Mouse (Mus musculus): ENCODE results near the gene Tubgcp5. TPM values are rescaled to one million over a fixed set of nuclear protein-coding genes. Genes with fewer than 3 reads are reported as not detected.

The Tubgcp5 gene
- total and polyA plus RNA-seq, 3 experiments = 13.7 to 14.9 TPM; not detected in 1

- Histone ChIP-seq H3K27me3 (ENCODE audit: control insufficient read depth in 1 of 2, insufficient read depth in 2 of 2, low read length in 2 of 2) (no peaks in the 10 kb centered on the region), H3K36me3 (ENCODE audit: control insufficient read depth in 1 of 2, insufficient read depth in 2 of 2, low read length in 2 of 2) (peaks cover 0 to 16% of the 10 kb centered on the region in 2 experiments; a peak in 3 of 4 replicates), H3K9me3 (replicated peaks; ENCODE audit: insufficient read depth, low read length) (no peaks in the 10 kb centered on the region), H3K4me1 (ENCODE audit: control insufficient read depth in 1 of 2, insufficient read depth in 2 of 2, low read length in 2 of 2) (no peaks in the 10 kb centered on the region), H3K27ac (ENCODE audit: control insufficient read depth, low read depth, low read length) (no peak overlapping the region), H3K79me2 (ENCODE audit: control insufficient read depth, insufficient read depth, low read length, poor library complexity) (no peaks in the 10 kb centered on the region), H3K4me3 (ENCODE audit: control insufficient read depth in 1 of 2, insufficient read depth in 1 of 2, low read depth in 2 of 2, low read length in 2 of 2) (no peak overlapping the region), H3K9ac (ENCODE audit: control insufficient read depth, low read depth, low read length, poor library complexity, severe bottlenecking) (no peak overlapping the region)
- TF ChIP-seq SIN3A (IDR thresholded peaks at IDR 0.05; ENCODE audit: low read length) (no peak), POLR2AphosphoS2 (IDR thresholded peaks at IDR 0.05; ENCODE audit: low read length) (no peak), NELFE (IDR thresholded peaks at IDR 0.05; ENCODE audit: low read depth, low read length) (no peak), GABPA (IDR thresholded peaks at IDR 0.05; ENCODE audit: low read depth, low read length) (no peak), EP300 (IDR thresholded peaks at IDR 0.05; ENCODE audit: low read depth in 1 of 2, low read length in 2 of 2) (no peak), USF1 (IDR thresholded peaks at IDR 0.05; ENCODE audit: low read depth, low read length) (no peak), CTCF (IDR thresholded peaks at IDR 0.05 in 2 of 3, conservative IDR thresholded peaks at IDR 0.05 in 1 of 3; ENCODE audit: control insufficient read depth in 1 of 3, insufficient read depth in 1 of 3, low read depth in 2 of 3, low read length in 3 of 3, poor library complexity in 1 of 3, severe bottlenecking in 1 of 3) (no peak), MXI1 (IDR thresholded peaks at IDR 0.05; ENCODE audit: low read depth, low read length) (no peak), RAD21 (IDR thresholded peaks at IDR 0.05; ENCODE audit: low read depth, low read length) (no peak), ZNF384 (IDR thresholded peaks at IDR 0.05; ENCODE audit: low read depth, low read length) (no peak), ZKSCAN1 (IDR thresholded peaks at IDR 0.05; ENCODE audit: low read depth, low read length) (no peak), ELF1 (IDR thresholded peaks at IDR 0.05; ENCODE audit: low read depth, low read length) (no peak), MYB (IDR thresholded peaks at IDR 0.05; ENCODE audit: low read depth, low read length) (no peak), MAFK (IDR thresholded peaks at IDR 0.05; ENCODE audit: borderline replicate concordance, low read depth, low read length) (no peak), MEF2A (IDR thresholded peaks at IDR 0.05; ENCODE audit: extremely low read depth, insufficient replicate concordance, low read depth, low read length, poor library complexity, severe bottlenecking) (no peak), USF2 (IDR thresholded peaks at IDR 0.05; ENCODE audit: borderline replicate concordance in 1 of 2, insufficient read depth in 1 of 2, low read depth in 1 of 2, low read length in 2 of 2) (no peak), TAL1 (IDR thresholded peaks at IDR 0.05; ENCODE audit: low read length) (no peak), NRF1 (IDR thresholded peaks at IDR 0.05; ENCODE audit: insufficient read depth, low read depth, low read length, poor library complexity, severe bottlenecking) (no peak), MYC (IDR thresholded peaks at IDR 0.05; ENCODE audit: low read depth, low read length) (no peak), BHLHE40 (IDR thresholded peaks at IDR 0.05; ENCODE audit: borderline replicate concordance, low read depth, low read length) (no peak)
- DNase-seq (ENCODE audit: low read depth, low spot score) = no peak
Observed at GRCm38 (mm10) chr7:55827551-55827950, 33.6 kb downstream of the Tubgcp5 start.

- peaks cover 0 to 5% of the 10 kb centered on the region in 2 experiments; a peak in 1 of 4 replicates for H3K4me1 ChIP-seq (ENCODE audit: control insufficient read depth in 1 of 2, insufficient read depth in 2 of 2, low read length in 2 of 2)
- H3K27me3 ChIP-seq (ENCODE audit: control insufficient read depth in 1 of 2, insufficient read depth in 2 of 2, low read length in 2 of 2) = no peaks in the 10 kb centered on the region
- H3K27ac ChIP-seq (ENCODE audit: control insufficient read depth, low read depth, low read length) = no peak overlapping the region
- no peak overlapping the region for H3K9ac ChIP-seq (ENCODE audit: control insufficient read depth, low read depth, low read length, poor library complexity, severe bottlenecking)
- no peak overlapping the region for H3K4me3 ChIP-seq (ENCODE audit: control insufficient read depth in 1 of 2, insufficient read depth in 1 of 2, low read depth in 2 of 2, low read length in 2 of 2)
- DNase-seq (ENCODE audit: low read depth, low spot score) = peak; percentile 39
- H3K79me2 ChIP-seq (ENCODE audit: control insufficient read depth, insufficient read depth, low read length, poor library complexity) = no peaks in the 10 kb centered on the region
- TF ChIP-seq MAX (IDR thresholded peaks at IDR 0.05; ENCODE audit: low read length) (no peak), TAL1 (IDR thresholded peaks at IDR 0.05; ENCODE audit: low read length) (peak; percentile 36; the same call in 1 of the 2 replicates), MXI1 (IDR thresholded peaks at IDR 0.05; ENCODE audit: low read depth, low read length) (no peak), TCF12 (IDR thresholded peaks at IDR 0.05; ENCODE audit: low read depth, low read length) (no peak), EP300 (IDR thresholded peaks at IDR 0.05; ENCODE audit: low read depth in 1 of 2, low read length in 2 of 2) (0 out of 4 replicates have a peak, but pooled peaks of 1 of the 2 experiments have one; percentile 10), MAFK (IDR thresholded peaks at IDR 0.05; ENCODE audit: borderline replicate concordance, low read depth, low read length) (no peak)
- no peaks in the 10 kb centered on the region for H3K9me3 ChIP-seq (replicated peaks; ENCODE audit: insufficient read depth, low read length)
- 0 out of 4 replicates have a peak, but pooled peaks cover 0 to 3% of the 10 kb centered on the region in 2 experiments for H3K36me3 ChIP-seq (ENCODE audit: control insufficient read depth in 1 of 2, insufficient read depth in 2 of 2, low read length in 2 of 2)
Observed at GRCm38 (mm10) chr7:55836877-55837276, 42.9 kb downstream of the Tubgcp5 start.
